Mouse (Mus musculus) B cell, adult 2 months (primary cell): ENCODE measurements around the gene Ctnnb1.

Experiments used
- DNase-seq, 2 experiments: peaks; one replicate each; pipeline ENCODE4 v3.0.0; 2022

Gene Ctnnb1

GRCm38 (mm10) chr9:121005961-121006360 is 76.9 kb downstream of the Ctnnb1 start:
- DNase-seq: no peak
